8 mouse cellular contexts compared by ENCODE assay signal in genomic region chr7:73546561-73547510, GRCm38 (mm10). TPM values are rescaled to one million over a fixed set of nuclear protein-coding genes. Genes with fewer than 3 reads are reported as not detected.
DNase-seq lines count a peak whose midpoint lies in the region; ATAC-seq and TF ChIP-seq lines count a peak whose summit lies in the region.

No protein-coding gene starts in this region.

- WGBS in liver, adult 2 months, result 40% methylated on average over 10 of the region's 10 CpGs
- 73% methylated on average over 10 of the region's 10 CpGs for WGBS in hindbrain, embryonic 14.5 days
- WGBS in neural tube, embryonic 15.5 days, result 74% methylated on average over 10 of the region's 10 CpGs

- no peaks in the 10 kb centered on the region for H3K9me3 ChIP-seq in hindbrain, embryonic 14.5 days (ENCODE audit: control insufficient read depth, low read length)
- H3K9me3 ChIP-seq in neural tube, embryonic 15.5 days (replicated peaks), result no peaks in the 10 kb centered on the region

- no peak overlapping the region for H3K9ac ChIP-seq in liver, adult 2 months (ENCODE audit: low read depth, low read length)
- H3K9ac ChIP-seq in hindbrain, embryonic 14.5 days, result 0 out of 2 replicates have a peak overlapping the region, but pooled peaks have one; percentile 24
- no peak overlapping the region for H3K9ac ChIP-seq in neural tube, embryonic 15.5 days (replicated peaks)

- peak; percentile 41 for DNase-seq in liver, adult 2 months (ENCODE audit: extremely low read depth, low read depth, low spot score)
- no peak for DNase-seq in liver
- no peak for DNase-seq in hindbrain, embryonic 14.5 days (ENCODE audit: low spot score)
- no peak for DNase-seq in natural killer cell, adult 2 months (ENCODE audit: low spot score in 2 of 2)
- DNase-seq in thymus, adult 18-20 months, result no peak
- no peak for DNase-seq in left cerebral cortex, adult 11 months (ENCODE audit: low spot score)

- H3K4me3 ChIP-seq in liver, adult 2 months (ENCODE audit: insufficient read depth, low read depth, low read length), result no peak overlapping the region; the same call in 1 of the 2 replicates
- H3K4me3 ChIP-seq in bone marrow macrophage, adult 2 months (ENCODE audit: insufficient read depth, low read length), result no peak overlapping the region
- no peak overlapping the region for H3K4me3 ChIP-seq in hindbrain, embryonic 14.5 days (replicated peaks; ENCODE audit: low read length)
- no peak overlapping the region for H3K4me3 ChIP-seq in neural tube, embryonic 15.5 days (replicated peaks)

- H3K4me2 ChIP-seq in hindbrain, embryonic 14.5 days (replicated peaks), result no peak overlapping the region
- peak overlapping the region; percentile 5; the same call in 1 of the 2 replicates for H3K4me2 ChIP-seq in neural tube, embryonic 15.5 days

- no peak for ATAC-seq in hindbrain, embryonic 14.5 days (ENCODE audit: low FRiP score)
- no peak for ATAC-seq in neural tube, embryonic 15.5 days (ENCODE audit: low FRiP score)

- H3K79me2 ChIP-seq in liver, adult 2 months (ENCODE audit: control insufficient read depth, insufficient read depth, low read length), result peaks cover 18% of the 10 kb centered on the region

- TF ChIP-seq CTCF in liver, adult 2 months (IDR thresholded peaks at IDR 0.05; ENCODE audit: low read depth, low read length), result no peak
- no peak for TF ChIP-seq CTCF in bone marrow macrophage, adult 2 months (IDR thresholded peaks at IDR 0.05; ENCODE audit: low read depth, low read length)

- no peak for TF ChIP-seq POLR2A in liver, adult 2 months (IDR thresholded peaks at IDR 0.05; ENCODE audit: extremely low read depth, insufficient read depth, low read length)
- no peak for TF ChIP-seq POLR2A in bone marrow macrophage, adult 2 months (IDR thresholded peaks at IDR 0.05; ENCODE audit: borderline replicate concordance, low read depth, low read length)

- no peak overlapping the region for H3K27ac ChIP-seq in liver, adult 2 months (replicated peaks; ENCODE audit: insufficient read depth, low read depth, low read length)
- peak overlapping the region; percentile 8; the same call in 1 of the 2 replicates for H3K27ac ChIP-seq in bone marrow macrophage, adult 2 months (ENCODE audit: insufficient read depth, low read depth, low read length)
- H3K27ac ChIP-seq in hindbrain, embryonic 14.5 days, result peak overlapping the region; percentile 26; the same call in 1 of the 2 replicates
- no peak overlapping the region for H3K27ac ChIP-seq in neural tube, embryonic 15.5 days (replicated peaks)

- H3K36me3 ChIP-seq in liver, adult 2 months (ENCODE audit: control insufficient read depth, insufficient read depth, low read length), result peaks cover 39% of the 10 kb centered on the region
- peaks cover 48% of the 10 kb centered on the region for H3K36me3 ChIP-seq in hindbrain, embryonic 14.5 days (replicated peaks; ENCODE audit: control insufficient read depth, insufficient read depth)
- peaks cover 14% of the 10 kb centered on the region for H3K36me3 ChIP-seq in neural tube, embryonic 15.5 days

- H3K4me1 ChIP-seq in liver, adult 2 months (ENCODE audit: control insufficient read depth, insufficient read depth, low read length), result peaks cover 16% of the 10 kb centered on the region
- peaks cover 22% of the 10 kb centered on the region for H3K4me1 ChIP-seq in bone marrow macrophage, adult 2 months (ENCODE audit: control insufficient read depth, insufficient read depth, low read length)
- peaks cover 16% of the 10 kb centered on the region for H3K4me1 ChIP-seq in hindbrain, embryonic 14.5 days (replicated peaks; ENCODE audit: control insufficient read depth, insufficient read depth, low read length)
- H3K4me1 ChIP-seq in neural tube, embryonic 15.5 days, result peaks cover 24% of the 10 kb centered on the region

- no peaks in the 10 kb centered on the region for H3K27me3 ChIP-seq in liver, adult 2 months (ENCODE audit: control insufficient read depth, insufficient read depth, low read length)
- H3K27me3 ChIP-seq in hindbrain, embryonic 14.5 days (ENCODE audit: control insufficient read depth, insufficient read depth, low read length), result no peaks in the 10 kb centered on the region
- H3K27me3 ChIP-seq in neural tube, embryonic 15.5 days (replicated peaks), result no peaks in the 10 kb centered on the region

RNA-seq across cellular contexts. Expression of gene Chd2, which starts 5.2 kb away (rescaled TPM):
- 40.0 and 42.0 TPM in 2 replicates for total RNA-seq in liver, adult 2 months (2014; rRNA removed)
- polyA plus RNA-seq in liver, adult 2 months (2012; rRNA removed), result 16.9 and 20.1 TPM in 2 replicates
- 44.4 and 47.9 TPM in 2 replicates for polyA plus RNA-seq in bone marrow macrophage, adult 2 months (2012; ENCODE audit: insufficient read depth, insufficient read length, missing spikeins)
- polyA plus RNA-seq in hindbrain, embryonic 14.5 days (2014; fragmentation: Nextera tagmentation; extraction: Ambion mirVana), result 35.6 and 42.3 TPM in 2 replicates
- polyA plus RNA-seq in neural tube, embryonic 15.5 days (2015; fragmentation: Nextera tagmentation; extraction: Ambion mirVana), result 31.2 and 39.3 TPM in 2 replicates

Comparison
In these comparisons a context has a peak if more than half of its experiments do, and no peak if none do; other contexts are left out.
1. H3K27ac ChIP-seq: peak in bone marrow macrophage, adult 2 months (single experiment) and hindbrain, embryonic 14.5 days (single experiment); none in liver, adult 2 months (single experiment) and neural tube, embryonic 15.5 days (single experiment).